Mouse (Mus musculus): Measurements from ENCODE around the gene BC005624.

The BC005624 gene

GRCm38 (mm10) chr2:30981790-30982513 is at the start of gene BC005624, which contains the start of gene Usp20:
BC005624 (minus strand) TSS chr2:30982201.
Usp20 (plus strand) TSS chr2:30982279.
- DNase-seq (ENCODE audit: low spot score in 2 of 2): peak; percentile 99

- no peak for DNase-seq (ENCODE audit: low spot score in 2 of 2)
Measured at GRCm38 (mm10) chr2:31026642-31027041, 44.6 kb upstream of the BC005624 start.

DNA sequence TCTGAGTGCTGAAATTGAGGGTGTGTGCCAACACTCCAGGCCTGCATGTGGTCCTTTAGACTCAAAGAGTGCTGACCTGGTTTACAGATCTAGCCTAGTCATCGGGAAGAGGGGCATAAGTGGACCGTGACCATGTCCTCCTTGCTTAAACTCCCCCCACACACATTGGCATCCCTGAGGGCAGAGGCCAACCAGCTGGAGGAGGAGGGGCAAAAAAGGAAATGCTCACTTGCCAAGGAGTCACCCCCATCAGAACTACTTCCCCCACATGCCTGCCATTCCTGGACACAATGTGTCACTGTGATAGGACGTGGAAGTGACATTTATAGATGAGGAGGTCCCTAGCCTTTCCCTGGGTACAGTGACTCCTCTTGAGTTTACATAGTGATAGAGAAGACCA is 43.5 kb upstream of the BC005624 start:
- no peak for DNase-seq (ENCODE audit: low spot score in 2 of 2)

DNA sequence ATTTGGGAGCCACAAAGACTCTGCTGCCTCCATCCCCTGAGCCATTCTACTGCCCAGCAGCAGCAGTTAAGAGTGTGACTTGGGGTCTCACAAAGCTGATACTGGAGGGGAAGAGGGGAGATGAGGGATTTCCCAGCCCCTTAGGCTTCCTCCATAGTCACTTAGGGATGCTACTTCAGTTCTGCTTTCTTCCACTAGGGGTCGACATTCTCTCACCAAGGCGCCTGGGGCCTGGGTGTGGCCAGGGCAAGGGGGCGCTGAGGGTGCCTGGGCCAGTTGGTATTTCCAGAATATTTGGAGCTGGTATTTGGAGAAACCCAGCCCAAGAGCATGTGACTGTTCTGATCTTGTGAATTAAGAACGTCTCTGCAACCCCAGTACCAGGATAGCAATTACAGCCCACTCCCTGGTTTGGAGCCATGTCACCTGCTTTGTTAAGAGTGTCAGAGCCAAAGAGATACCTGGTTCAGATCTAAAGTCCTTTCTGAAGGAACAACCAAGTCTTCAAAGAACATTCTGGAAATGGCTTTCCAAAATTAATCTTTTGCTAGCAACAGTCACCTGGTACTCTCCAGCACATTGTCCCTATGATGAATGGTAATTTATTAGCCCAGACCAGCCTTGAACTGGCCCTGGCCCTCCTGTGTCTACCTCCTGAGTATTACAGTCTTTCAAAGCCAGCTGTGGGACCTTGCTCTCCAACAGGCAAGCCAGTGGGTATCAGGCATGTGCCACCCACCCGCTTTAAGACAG is 42.8 kb upstream of the BC005624 start:
- DNase-seq (ENCODE audit: low spot score in 2 of 2): peak in 1 of 2 experiments; percentile 46

DNA sequence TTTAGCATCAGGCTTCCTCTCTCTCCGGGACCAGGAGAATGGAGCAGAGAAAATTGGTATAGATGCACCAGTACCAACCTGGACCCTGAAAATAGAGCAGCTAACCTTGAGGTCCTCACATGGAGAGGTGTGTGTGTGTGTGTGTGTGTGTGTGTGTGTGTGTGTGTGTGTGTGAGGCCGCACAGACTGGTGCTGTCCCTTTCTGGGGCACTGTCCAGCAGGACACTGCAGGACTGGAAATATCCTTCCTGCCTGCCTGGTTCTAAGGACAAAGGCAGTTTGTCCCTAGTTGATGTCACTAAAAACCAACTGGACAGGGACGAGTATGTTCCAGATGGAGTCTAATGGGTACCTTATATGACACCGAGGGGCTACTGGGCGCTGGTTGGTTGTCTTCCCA is 41.9 kb upstream of the BC005624 start:
- no peak for DNase-seq (ENCODE audit: low spot score in 2 of 2)

DNA sequence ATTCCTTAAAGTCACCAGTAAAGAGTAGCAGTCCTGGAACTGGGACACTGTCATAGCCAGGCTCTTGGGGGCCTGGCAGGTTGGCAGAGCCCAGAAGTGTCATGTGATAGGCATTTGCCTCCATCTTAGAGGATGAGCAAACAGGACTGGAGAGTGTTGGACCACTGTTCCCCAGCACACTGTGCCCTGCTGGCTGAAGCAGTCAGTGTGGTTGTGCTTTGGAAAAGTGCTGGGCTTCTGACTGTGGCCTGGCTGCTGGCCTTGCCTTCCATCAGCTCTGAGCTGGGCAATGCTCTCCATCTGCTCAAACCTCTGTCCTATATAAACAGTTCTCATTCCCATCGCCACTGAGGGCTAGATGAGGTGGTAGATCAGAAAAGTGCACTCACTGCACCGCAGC is 38.2 kb upstream of the BC005624 start:
- no peak for DNase-seq (ENCODE audit: low spot score in 2 of 2)

GRCm38 (mm10) chr2:31019011-31019410 is 37.0 kb upstream of the BC005624 start:
- DNase-seq (ENCODE audit: low spot score in 2 of 2): no peak

- DNase-seq (ENCODE audit: low spot score in 2 of 2): no peak
Measured at GRCm38 (mm10) chr2:31018519-31018918, 36.5 kb upstream of the BC005624 start.

- no peak for DNase-seq (ENCODE audit: low spot score in 2 of 2)
Measured at GRCm38 (mm10) chr2:31017625-31018317, 35.8 kb upstream of the BC005624 start.

GRCm38 (mm10) chr2:31013371-31014120 is 31.5 kb upstream of the BC005624 start:
- DNase-seq (ENCODE audit: low spot score in 2 of 2): no peak

- no peak for DNase-seq (ENCODE audit: low spot score in 2 of 2)
Measured at GRCm38 (mm10) chr2:31007208-31007607, 25.2 kb upstream of the BC005624 start.

- DNase-seq (ENCODE audit: low spot score in 2 of 2): no peak
Measured at GRCm38 (mm10) chr2:31006434-31006833, 24.4 kb upstream of the BC005624 start.

DNA sequence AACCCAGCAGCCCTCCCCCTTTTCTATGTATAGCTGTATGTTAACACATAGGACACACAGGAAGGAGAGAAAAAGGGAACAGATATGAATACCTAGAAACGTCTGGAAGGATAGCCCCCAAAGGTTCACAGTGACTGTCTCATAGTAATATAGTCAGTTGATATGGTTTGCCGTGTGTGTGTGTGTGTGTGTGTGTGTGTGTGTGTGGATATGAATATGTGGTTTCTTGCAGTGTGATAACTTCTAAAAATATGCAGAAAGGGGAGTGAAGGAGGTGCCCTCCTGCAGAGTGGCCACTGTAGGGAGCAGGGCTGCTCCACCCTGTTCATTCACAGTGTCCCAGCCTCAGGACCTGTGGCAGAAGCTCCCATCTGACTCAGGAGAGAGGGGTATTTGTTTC is 23.5 kb upstream of the BC005624 start:
- no peak for DNase-seq (ENCODE audit: low spot score in 2 of 2)

DNA sequence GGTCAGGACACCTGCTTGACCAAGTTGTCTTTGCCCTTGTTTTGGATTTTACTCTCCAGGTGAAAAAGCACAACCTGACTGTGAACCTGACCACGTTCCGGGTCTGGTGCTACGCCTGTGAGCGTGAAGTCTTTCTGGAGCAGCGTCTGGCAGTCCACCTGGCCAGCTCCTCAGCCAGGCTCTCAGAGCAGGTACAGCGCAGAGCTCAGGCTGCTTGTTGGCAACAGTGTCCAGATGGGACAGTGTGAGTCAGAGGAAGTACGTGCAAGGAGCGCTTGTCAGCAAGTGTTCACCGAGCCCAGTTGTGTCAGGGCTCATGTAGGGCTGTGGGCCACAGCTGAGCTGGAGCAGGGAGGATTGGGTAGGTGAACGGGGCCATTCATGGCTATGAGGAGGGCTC is 20.9 kb upstream of the BC005624 start:
- DNase-seq (ENCODE audit: low spot score in 2 of 2): no peak

DNA sequence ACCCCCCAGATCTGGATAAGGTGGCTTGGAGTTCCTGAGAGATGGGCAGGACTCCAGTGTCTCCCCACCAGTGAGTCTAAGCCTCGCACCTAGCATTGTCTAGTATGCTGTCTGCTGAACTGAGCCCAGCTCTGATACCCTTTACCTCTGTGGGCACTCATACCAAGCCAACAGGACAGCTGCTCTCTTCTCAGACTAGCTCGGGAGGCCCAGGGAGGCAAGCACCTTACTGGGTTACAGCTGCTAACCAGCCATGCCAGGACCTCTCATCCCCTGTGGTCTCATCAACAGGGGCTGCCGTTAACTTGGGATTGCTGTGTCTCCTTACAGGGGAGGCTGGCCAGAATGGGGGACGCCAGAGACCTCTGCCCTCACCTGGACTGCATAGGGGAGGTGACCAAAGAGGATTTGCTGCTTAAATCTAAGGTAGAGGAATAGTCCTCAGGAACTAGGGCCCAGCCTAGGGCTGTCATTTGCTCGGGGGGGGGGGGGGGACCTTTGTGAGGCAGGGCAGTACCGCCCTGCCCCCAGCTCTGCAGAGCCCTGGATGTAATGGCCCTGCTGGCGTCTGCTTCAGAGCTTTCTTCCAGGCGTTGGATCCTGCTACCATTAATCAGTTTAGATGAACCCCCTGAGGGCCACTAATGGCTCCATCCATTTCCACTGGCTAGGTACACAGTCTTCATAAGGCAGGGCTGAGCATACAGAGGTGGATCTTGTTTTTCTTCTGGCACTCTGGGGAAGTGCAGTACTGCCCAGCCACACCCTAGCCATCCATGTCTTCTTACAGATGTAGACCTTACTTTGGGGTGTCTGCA is 16.7 kb upstream of the BC005624 start:
- no peak for DNase-seq (ENCODE audit: low spot score in 2 of 2)

DNA sequence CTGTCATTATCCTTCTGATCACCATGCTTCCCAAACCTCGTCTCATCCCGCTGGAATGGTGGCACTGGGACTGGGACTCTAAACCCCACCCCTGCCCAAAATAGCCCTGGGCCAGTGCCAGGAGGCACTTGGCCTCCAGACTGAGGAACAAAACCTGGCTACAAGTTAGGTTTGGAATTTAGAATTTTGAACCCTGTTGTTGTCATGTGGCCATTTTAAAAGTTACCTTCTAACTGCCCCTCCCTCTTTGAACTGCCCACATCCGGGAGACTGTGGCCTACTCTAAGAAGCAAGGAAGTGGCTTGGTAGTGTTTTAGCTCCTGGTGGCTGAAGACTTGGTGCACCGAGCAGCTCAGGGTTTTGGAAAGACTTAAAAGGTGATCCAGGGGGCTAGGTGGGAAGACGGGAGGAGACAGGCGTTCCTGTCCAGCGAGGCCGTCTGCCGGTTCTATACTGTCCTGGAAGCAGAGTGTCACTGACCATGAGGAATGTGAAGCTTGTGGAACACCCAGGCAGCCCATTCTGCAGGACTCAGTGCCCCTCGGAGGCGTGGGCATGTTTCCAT is 13.5 kb upstream of the BC005624 start:
- no peak for DNase-seq (ENCODE audit: low spot score in 2 of 2)

- no peak for DNase-seq (ENCODE audit: low spot score in 2 of 2)
Measured at GRCm38 (mm10) chr2:30994853-30995252, 12.9 kb upstream of the BC005624 start.

DNA sequence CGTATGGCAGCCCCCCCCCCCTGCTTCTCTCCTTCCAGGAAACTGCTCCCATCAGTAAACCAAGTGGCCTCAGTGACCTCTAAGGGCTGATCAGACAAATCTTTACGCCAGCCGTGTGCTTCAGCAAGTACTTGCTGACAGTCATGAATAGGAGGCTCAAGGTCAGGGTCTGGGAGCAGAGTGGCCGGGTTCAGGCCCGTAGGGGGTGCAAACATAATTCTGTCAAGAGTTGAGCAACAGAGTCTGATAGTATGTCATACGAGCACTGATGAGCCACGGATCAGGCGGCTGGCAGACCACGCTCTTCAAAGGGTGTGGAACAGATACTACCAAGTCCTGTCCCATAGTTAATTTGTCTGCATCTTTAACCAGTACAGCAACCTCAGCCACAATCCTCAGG is 8.2 kb upstream of the BC005624 start:
- no peak for DNase-seq (ENCODE audit: low spot score in 2 of 2)

DNA sequence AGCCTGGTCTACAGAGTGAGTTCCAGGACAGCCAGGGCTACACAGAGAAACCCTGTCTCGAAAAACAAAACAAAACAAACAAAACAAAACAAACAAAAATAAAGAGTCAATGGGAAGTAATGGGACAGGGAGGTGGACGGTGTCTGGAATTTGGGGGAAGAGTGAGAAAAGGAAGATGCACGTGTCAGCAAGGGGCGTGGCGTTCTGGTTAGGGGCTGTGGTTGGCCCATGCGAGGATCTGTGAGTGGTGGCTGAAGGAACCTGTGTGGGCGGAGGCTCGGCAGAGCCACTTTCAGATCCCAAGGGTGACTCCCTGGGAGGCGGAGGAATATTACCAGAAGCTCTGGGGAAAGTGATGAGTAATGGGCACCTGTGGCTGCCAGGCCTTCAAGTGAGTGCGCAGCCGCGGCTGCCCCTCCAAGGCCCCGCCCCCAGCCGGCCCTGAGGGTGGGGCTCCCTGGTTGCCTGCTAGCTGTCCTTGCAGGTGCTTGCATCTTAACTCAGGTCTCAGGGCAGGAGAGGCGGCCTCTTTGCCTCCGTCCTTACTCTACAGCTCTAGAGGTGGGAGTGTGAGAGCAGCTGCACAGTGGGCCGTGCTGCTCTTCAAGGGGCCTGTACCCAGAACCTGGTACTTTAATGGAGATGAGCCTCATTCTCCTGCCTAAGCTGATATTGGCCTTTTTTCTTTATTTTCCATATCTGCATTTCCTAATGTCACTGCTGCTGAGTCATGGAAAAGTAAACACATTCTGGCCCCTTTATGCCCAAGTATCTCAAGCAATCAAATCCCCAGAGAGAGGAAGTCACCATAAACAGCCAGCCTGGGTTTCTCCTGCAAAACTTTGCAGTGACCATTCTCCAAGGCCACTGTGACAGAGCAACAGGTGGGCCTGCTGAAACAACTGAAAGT is 3.4 kb upstream of the BC005624 start:
- no peak for DNase-seq (ENCODE audit: low spot score in 2 of 2)

DNA sequence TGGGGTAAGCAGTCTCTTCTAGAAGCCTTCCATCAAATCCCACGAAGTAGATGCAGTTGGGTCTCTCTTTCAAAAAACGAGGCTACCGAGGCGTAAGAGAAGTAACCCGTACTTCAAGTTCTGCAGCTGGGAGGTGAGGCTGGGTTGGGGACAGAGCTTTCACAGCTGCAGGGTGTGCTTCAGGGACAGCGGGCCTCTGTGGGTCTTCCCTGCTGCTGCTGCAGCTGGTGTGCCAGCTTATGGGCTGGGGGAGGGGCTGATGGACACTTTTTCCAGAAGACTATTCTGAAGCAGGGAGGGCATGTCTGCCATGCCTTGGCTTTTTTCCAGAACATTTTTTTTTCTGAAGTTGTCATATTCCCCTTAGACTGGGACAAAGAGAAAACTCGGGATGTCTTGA is 1.0 kb upstream of the BC005624 start:
- DNase-seq (ENCODE audit: low spot score in 2 of 2): no peak
